Comparison of ENCODE assay signal across 9 mouse cellular contexts in genomic region chr17:52602093-52602780, GRCm38 (mm10). TPM values are rescaled to one million over a fixed set of nuclear protein-coding genes. Genes with fewer than 3 reads are reported as not detected.
DNase-seq lines count a peak whose midpoint lies in the region; ATAC-seq and TF ChIP-seq lines count a peak whose summit lies in the region.
"Had no signal": no experiment of that assay in that cellular context is flagged by ENCODE, and none has a peak within 500 bp of the region (broad histone marks: within the 10 kb centered on the region; RNA-seq: fewer than 3 reads in every experiment).

Kcnh8 (plus strand) TSS chr17:52602709.

- H3K36me3 ChIP-seq in hindbrain, embryonic 15.5 days: no peaks in the 10 kb centered on the region
- H3K36me3 ChIP-seq in midbrain, embryonic 13.5 days: no peaks in the 10 kb centered on the region

- no peaks in the 10 kb centered on the region for H3K9me3 ChIP-seq in hindbrain, embryonic 15.5 days
- no peaks in the 10 kb centered on the region for H3K9me3 ChIP-seq in midbrain, embryonic 13.5 days

- DNase-seq in gastrocnemius, adult 2 months: no peak
- DNase-seq in gastrocnemius, postnatal 36 days: no peak
- peak; percentile 1 for DNase-seq in right cerebral cortex, adult 18-20 months
- no peak for DNase-seq in right cerebral cortex, postnatal 25 days
- DNase-seq in thymus, postnatal 10 days (ENCODE audit: low spot score in 2 of 2): peak; percentile 28 to 37
- DNase-seq in urinary bladder, postnatal 4 days (ENCODE audit: low spot score in 2 of 2): no peak

- H3K27me3 ChIP-seq in hindbrain, embryonic 15.5 days: no peaks in the 10 kb centered on the region
- no peaks in the 10 kb centered on the region for H3K27me3 ChIP-seq in midbrain, embryonic 13.5 days

- intact Hi-C loops in gastrocnemius, adult 2 months (cut with DNase I): no loop called here
- intact Hi-C loops in gastrocnemius, postnatal 36 days (cut with DNase I): no loop called here

- peak within 1 kb of the TSS; percentile 64 for H3K4me3 ChIP-seq in gastrocnemius, adult 2 months
- peak within 1 kb of the TSS; percentile 57 for H3K4me3 ChIP-seq in hindbrain, embryonic 15.5 days
- H3K4me3 ChIP-seq in midbrain, embryonic 13.5 days (replicated peaks): peak within 1 kb of the TSS; percentile 72

- under 1% methylated on average over 40 of the region's 40 CpGs for WGBS in hindbrain, embryonic 15.5 days
- under 1% methylated on average over 40 of the region's 40 CpGs for WGBS in midbrain, embryonic 13.5 days

- peak within 1 kb of the TSS; percentile 97 for H3K4me2 ChIP-seq in hindbrain, embryonic 15.5 days
- peak within 1 kb of the TSS; percentile 95 for H3K4me2 ChIP-seq in midbrain, embryonic 13.5 days (replicated peaks)

- peak within 1 kb of the TSS; percentile 94 for H3K9ac ChIP-seq in hindbrain, embryonic 15.5 days
- H3K9ac ChIP-seq in midbrain, embryonic 13.5 days (replicated peaks): peak within 1 kb of the TSS; percentile 91

- peak; percentile 61 for ATAC-seq in hindbrain, embryonic 15.5 days (ENCODE audit: low FRiP score, low read depth)
- peak; percentile 80 for ATAC-seq in midbrain, embryonic 13.5 days

- peaks cover 14% of the 10 kb centered on the region for H3K4me1 ChIP-seq in hindbrain, embryonic 15.5 days (replicated peaks)
- H3K4me1 ChIP-seq in midbrain, embryonic 13.5 days (replicated peaks): peaks cover 15% of the 10 kb centered on the region

- TF ChIP-seq CTCF in gastrocnemius, adult 2 months (IDR thresholded peaks at IDR 0.05): no peak

- H3K27ac ChIP-seq in gastrocnemius, adult 2 months: no peak within 1 kb of the TSS
- peak within 1 kb of the TSS; percentile 96 for H3K27ac ChIP-seq in hindbrain, embryonic 15.5 days (replicated peaks)
- peak within 1 kb of the TSS; percentile 93 for H3K27ac ChIP-seq in midbrain, embryonic 13.5 days

RNA-seq across cellular contexts. Expression of gene Kcnh8, which starts in this region (rescaled TPM):
- not detected for total RNA-seq in gastrocnemius, adult 2 months (2021)
- total RNA-seq in gastrocnemius, postnatal 36 days (2021): not detected
- polyA plus RNA-seq in hindbrain, embryonic 15.5 days (2015; fragmentation: Nextera tagmentation; extraction: Ambion mirVana): 4.2 and 4.8 TPM in 2 replicates
- polyA plus RNA-seq in midbrain, embryonic 13.5 days (2015; fragmentation: Nextera tagmentation; extraction: Ambion mirVana): 5.5 and 6.0 TPM in 2 replicates
- total RNA-seq: MEL had no signal

Comparison
In these comparisons a context has a peak if more than half of its experiments do, and no peak if none do; other contexts are left out.
1. DNase-seq: peak in right cerebral cortex, adult 18-20 months (single experiment) and thymus, postnatal 10 days (2 of 2); none in gastrocnemius, adult 2 months (single experiment), gastrocnemius, postnatal 36 days (0 of 2), right cerebral cortex, postnatal 25 days (single experiment) and urinary bladder, postnatal 4 days (0 of 2).
2. Peak in every context shown above with its lines, with median percentiles within 50 percentile points of each other: H3K4me3 ChIP-seq.